Mouse (Mus musculus) ES-E14 (cell line): Measurements from ENCODE around the gene Aes. TPM values are rescaled to one million over a fixed set of nuclear protein-coding genes. Genes with fewer than 3 reads are reported as not detected.

Experiments used
- DNase-seq: peaks from one replicate; pipeline ENCODE4 v3.0.0-alpha.2; 2013; ENCODE audit warnings: low read depth, low spot score
- H3K27ac ChIP-seq: 2 replicates; pipeline ENCODE4 v1.5.1; 2012; ENCODE audit warnings: low read depth, mild to moderate bottlenecking, low read length, moderate library complexity, mixed read lengths; ENCODE audit not compliant: poor library complexity, insufficient read depth, severe bottlenecking
- H3K36me3 ChIP-seq: 2 replicates; pipeline ENCODE4 v1.6.1; 2012; ENCODE audit warnings: mild to moderate bottlenecking, low read length, moderate library complexity, mixed read lengths; ENCODE audit not compliant: control insufficient read depth, poor library complexity, insufficient read depth, severe bottlenecking
- H3K4me1 ChIP-seq, 2 experiments: fragments of 150-350 bp in 1 of 2; sonication (generic) in 1 of 2; 2 replicates each; pipeline ENCODE4 v1.6.1; 2012; ENCODE audit warnings: low read length in 2 of 2, mild to moderate bottlenecking in 1 of 2, mixed read lengths in 1 of 2; ENCODE audit not compliant: control insufficient read depth in 2 of 2, insufficient read depth in 2 of 2, poor library complexity in 1 of 2
- H3K4me3 ChIP-seq, 2 experiments: fragments of 150-350 bp in 1 of 2; sonication (generic) in 1 of 2; 2 replicates each; pipeline ENCODE4 v1.5.1; 2012; ENCODE audit warnings: low read length in 2 of 2, low read depth in 1 of 2, mild to moderate bottlenecking in 1 of 2, mixed read lengths in 1 of 2; ENCODE audit not compliant: insufficient read depth in 1 of 2, poor library complexity in 1 of 2, severe bottlenecking in 1 of 2
- H3K9ac ChIP-seq: 2 replicates; pipeline ENCODE4 v1.6.1; 2012; ENCODE audit warnings: low read depth, mild to moderate bottlenecking, low read length, mixed read lengths; ENCODE audit not compliant: poor library complexity, insufficient read depth, severe bottlenecking
- H3K9me3 ChIP-seq: fragments of 150-350 bp; sonication (generic); 2 replicates; pipeline ENCODE4 v1.6.1; 2012; ENCODE audit warnings: low read depth, mild to moderate bottlenecking, low read length; ENCODE audit not compliant: control insufficient read depth, insufficient read depth
- CHD2 ChIP-seq: IDR thresholded peaks from 2 replicates; pipeline ENCODE4 v1.6.1; 2014; ENCODE audit warnings: mild to moderate bottlenecking, low read depth, low read length, inconsistent platforms
- HCFC1 ChIP-seq: IDR thresholded peaks from 2 replicates; pipeline ENCODE4 v1.6.1; 2012; ENCODE audit warnings: low read length, inconsistent platforms, borderline replicate concordance; ENCODE audit not compliant: insufficient read depth
- MAFK ChIP-seq: IDR thresholded peaks from 2 replicates; pipeline ENCODE4 v1.6.1; 2014; ENCODE audit warnings: mild to moderate bottlenecking, low read depth, low read length, inconsistent platforms; ENCODE audit not compliant: insufficient read depth
- ZC3H11A ChIP-seq: IDR thresholded peaks from 2 replicates; pipeline ENCODE4 v1.6.1; 2012; ENCODE audit warnings: low read depth, mild to moderate bottlenecking, inconsistent platforms, low read length, borderline replicate concordance
- ZNF384 ChIP-seq: IDR thresholded peaks from 2 replicates; pipeline ENCODE4 v1.6.1; 2012; ENCODE audit warnings: low read depth, low read length, inconsistent platforms
- in situ Hi-C, 2 experiments: fragments of 600-800 bp; cut with MboI; formaldehyde crosslinking; loops; one replicate each; pipeline ENCODE4 v1.15.1; 2025; ENCODE audit warnings: low sequenced_read_pairs in 2 of 2, inconsistent platforms in 1 of 2; ENCODE audit not compliant: unreplicated experiment in 2 of 2
- total RNA-seq: library from RNA; depleted of rRNA; stranded (reverse); fragments of 300-350 nt; gene quantifications from 2 replicates; pipeline ENCODE4 v1.2.3, GENCODE M21; 2012

Gene Aes
- total RNA-seq, 1 experiment = 145 TPM

DNA sequence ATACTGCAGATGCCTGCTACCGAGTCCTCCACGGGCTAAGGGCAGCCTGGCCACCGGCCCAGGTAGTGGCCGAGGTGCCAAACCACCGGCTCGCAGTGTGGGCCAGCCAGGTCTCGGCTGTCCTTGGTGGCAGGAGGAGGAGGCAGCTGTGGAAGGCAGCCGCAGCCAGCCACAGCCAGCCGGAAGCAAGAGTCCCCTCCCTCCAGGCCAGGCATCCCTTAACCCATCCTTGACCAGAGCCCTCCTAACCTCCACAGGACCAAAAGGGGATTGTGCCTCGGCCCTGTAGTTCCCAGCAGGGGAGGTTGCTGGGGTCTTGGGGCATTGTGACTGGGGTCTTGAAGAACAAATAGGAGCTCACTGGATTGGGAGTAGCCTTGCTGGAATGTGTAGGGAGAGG lies 4.9 kb downstream of the Aes start:
- H3K4me1 ChIP-seq = peaks cover 8 to 40% of the 10 kb centered on the region in 2 experiments; a peak in 3 of 4 replicates
- in situ Hi-C loops = no loop called here
- DNase-seq = peak; percentile 48
- H3K36me3 ChIP-seq = peaks cover 6% of the 10 kb centered on the region
- H3K9ac ChIP-seq = peak overlapping the region; percentile 26; the same call in 1 of the 2 replicates
- H3K9me3 ChIP-seq = no peaks in the 10 kb centered on the region
- peak overlapping the region; percentile 18 to 45 for H3K4me3 ChIP-seq
- no peak for TF ChIP-seq ZNF384
- no peak for TF ChIP-seq MAFK
- TF ChIP-seq HCFC1 = no peak
- no peak for TF ChIP-seq CHD2
- TF ChIP-seq ZC3H11A = no peak
- H3K27ac ChIP-seq = no peak overlapping the region

DNA sequence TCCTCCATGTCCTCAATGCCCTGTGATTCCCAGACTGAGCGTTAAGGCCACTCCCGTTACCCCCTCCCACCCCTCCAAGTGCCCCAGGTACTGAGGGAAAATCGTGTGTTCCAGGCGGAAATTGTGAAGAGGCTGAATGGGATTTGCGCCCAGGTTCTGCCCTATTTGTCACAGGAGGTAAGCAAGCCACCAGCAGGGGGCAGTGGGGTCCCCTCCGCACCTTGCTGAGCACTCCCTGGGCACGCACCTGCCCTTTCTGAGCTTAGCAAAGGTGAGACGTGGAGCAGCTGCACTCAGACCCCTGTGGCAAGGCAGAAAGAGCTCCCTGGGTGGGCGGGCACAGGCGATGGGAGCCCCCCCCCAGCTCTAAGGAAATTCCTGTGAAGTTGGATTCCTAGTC lies 5.4 kb downstream of the Aes start:
- Histone ChIP-seq H3K4me1 (peaks cover 8 to 40% of the 10 kb centered on the region in 2 experiments; a peak in 3 of 4 replicates), H3K27ac (no peak overlapping the region), H3K9me3 (no peaks in the 10 kb centered on the region), H3K9ac (peak overlapping the region; percentile 26; the same call in 1 of the 2 replicates), H3K36me3 (peaks cover 6% of the 10 kb centered on the region), H3K4me3 (peak overlapping the region; percentile 18 to 45; a peak in 2 of 4 replicates)
- TF ChIP-seq MAFK = no peak
- TF ChIP-seq ZNF384 = no peak
- no peak for TF ChIP-seq CHD2
- TF ChIP-seq ZC3H11A = no peak; the same call in 1 of the 2 replicates
- no peak for TF ChIP-seq HCFC1
- DNase-seq = peak; percentile 73
- in situ Hi-C loops = no loop called here

DNA sequence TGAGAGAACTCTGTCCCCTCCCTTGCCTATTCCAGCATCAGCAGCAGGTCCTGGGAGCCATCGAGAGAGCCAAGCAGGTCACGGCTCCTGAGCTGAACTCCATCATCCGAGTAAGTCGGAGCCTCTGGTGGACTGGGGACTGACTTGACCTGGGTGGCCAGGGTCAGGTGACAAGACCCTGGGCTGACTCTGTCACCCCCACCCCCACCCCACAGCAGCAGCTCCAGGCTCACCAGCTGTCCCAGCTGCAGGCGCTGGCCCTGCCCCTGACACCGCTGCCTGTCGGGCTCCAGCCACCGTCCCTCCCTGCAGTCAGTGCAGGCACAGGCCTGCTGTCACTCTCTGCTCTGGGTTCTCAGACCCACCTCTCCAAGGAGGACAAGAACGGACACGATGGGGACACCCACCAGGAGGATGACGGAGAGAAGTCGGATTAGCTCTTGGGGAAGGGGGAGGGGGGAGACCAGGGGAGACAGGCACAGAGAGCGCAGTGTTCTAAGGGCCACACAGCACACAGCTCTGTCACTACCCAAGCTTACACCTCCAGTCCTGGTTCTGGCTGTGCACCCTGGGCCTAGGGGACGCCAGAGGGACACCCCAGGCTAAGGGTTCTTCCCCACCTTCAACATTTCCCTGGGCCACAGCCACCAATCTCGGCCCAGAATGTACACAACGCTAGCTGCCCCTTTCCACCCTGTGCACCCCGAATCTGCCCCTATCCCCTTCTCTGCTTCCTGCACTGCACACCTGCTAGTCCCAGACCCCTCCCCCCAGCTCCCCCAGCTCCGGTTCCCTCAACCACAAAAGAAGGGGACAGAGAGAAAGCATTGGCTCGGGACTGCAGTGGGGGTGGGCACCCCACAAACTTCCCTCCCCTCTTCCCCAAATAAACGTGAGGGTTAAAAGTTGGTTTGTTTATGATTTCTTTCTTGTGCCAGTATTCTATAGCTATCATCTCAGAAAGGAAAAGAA lies 6.3 kb downstream of the Aes start:
- Histone ChIP-seq H3K4me3 (no peak overlapping the region; a peak in 1 of 4 replicates), H3K27ac (no peak overlapping the region), H3K9me3 (no peaks in the 10 kb centered on the region), H3K4me1 (peaks cover 8 to 38% of the 10 kb centered on the region in 2 experiments; a peak in 3 of 4 replicates), H3K36me3 (peaks cover 6% of the 10 kb centered on the region), H3K9ac (peak overlapping the region; percentile 19; the same call in 1 of the 2 replicates)
- in situ Hi-C loops = no loop called here
- no peak for TF ChIP-seq MAFK
- no peak for TF ChIP-seq ZNF384
- no peak for TF ChIP-seq HCFC1
- TF ChIP-seq CHD2 = no peak
- no peak for TF ChIP-seq ZC3H11A
- no peak for DNase-seq

DNA sequence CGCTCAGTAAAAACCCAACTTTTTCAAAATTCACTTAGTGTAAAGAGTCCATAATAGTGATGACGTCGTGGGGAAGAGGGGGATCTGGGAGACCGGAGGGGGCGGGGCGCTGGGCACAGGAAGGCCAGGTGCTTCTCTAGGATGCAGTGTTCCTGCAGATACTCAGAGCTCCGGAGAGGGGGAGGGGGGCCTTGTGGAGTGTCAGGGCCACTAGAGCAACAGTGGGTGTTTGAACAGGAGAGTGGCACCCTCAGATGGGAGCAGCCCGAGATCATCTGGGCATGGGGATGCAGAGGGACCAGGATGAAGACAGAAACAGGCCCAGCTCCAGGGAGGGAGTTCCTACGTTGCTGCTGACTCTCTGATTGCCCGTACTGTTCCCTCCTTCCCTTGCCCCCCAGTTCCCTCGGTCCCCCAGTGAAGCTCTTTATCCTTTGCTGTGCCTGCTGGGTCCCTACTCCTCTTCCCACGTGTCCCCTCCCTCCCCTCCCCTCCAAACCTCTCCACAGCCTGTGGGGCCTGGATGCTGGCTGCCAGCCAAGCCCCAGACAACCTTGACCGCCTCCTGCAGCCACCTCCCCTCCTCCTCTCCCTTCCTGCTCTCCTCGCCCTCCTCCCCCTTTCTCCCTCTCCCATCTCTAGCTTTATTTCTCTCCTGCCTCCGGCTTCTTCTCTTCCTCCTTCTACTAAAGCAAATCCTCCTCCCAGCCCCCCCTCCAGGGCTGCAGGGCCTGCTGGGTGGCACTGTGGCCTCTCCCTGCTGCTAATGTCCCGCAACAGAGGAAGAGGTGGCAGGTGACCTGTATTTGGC lies 9.3 kb downstream of the Aes start:
- no peak for DNase-seq
- peaks cover 6% of the 10 kb centered on the region for H3K36me3 ChIP-seq
- TF ChIP-seq HCFC1 = no peak
- TF ChIP-seq ZC3H11A = no peak
- TF ChIP-seq CHD2 = no peak
- TF ChIP-seq MAFK = no peak
- TF ChIP-seq ZNF384 = no peak
- no peak overlapping the region for H3K27ac ChIP-seq
- H3K9me3 ChIP-seq = no peaks in the 10 kb centered on the region
- peaks cover 3 to 32% of the 10 kb centered on the region in 2 experiments; a peak in 2 of 4 replicates for H3K4me1 ChIP-seq
- H3K4me3 ChIP-seq = no peak overlapping the region
- H3K9ac ChIP-seq = no peak overlapping the region
- in situ Hi-C loops = no loop called here
